Mouse (Mus musculus): ENCODE data around the gene Ube2s.
"Not testable (repeated sequence)": the region's sequence is repeated elsewhere in the genome, so short reads cannot be mapped to it uniquely, and the experiment has no call there.

Ube2s gene

GRCm38 (mm10) chr7:4821690-4822089 lies 9.3 kb upstream of the Ube2s start:
- peak in 1 of 2 experiments; percentile 49 for DNase-seq (ENCODE audit: low spot score in 2 of 2)

- DNase-seq (ENCODE audit: low spot score in 2 of 2), result not testable (repeated sequence)
Measured at GRCm38 (mm10) chr7:4820925-4821324, 8.5 kb upstream of the Ube2s start.

- DNase-seq (ENCODE audit: low spot score in 2 of 2), result no peak
Measured at GRCm38 (mm10) chr7:4816559-4816958, 4.2 kb upstream of the Ube2s start.

- no peak for DNase-seq (ENCODE audit: low spot score in 2 of 2)
Measured at GRCm38 (mm10) chr7:4813105-4813791, 858 bp upstream of the Ube2s start.

- no peak for DNase-seq (ENCODE audit: low spot score in 2 of 2)
Measured at GRCm38 (mm10) chr7:4811842-4812302, 518 bp downstream of the Ube2s start.

GRCm38 (mm10) chr7:4811131-4811530 lies 1.3 kb downstream of the Ube2s start:
- DNase-seq (ENCODE audit: low spot score in 2 of 2), result not testable (repeated sequence)

- DNase-seq (ENCODE audit: low spot score in 2 of 2), result peak in 1 of 2 experiments; percentile 49
Measured at GRCm38 (mm10) chr7:4806716-4807115, 5.7 kb downstream of the Ube2s start.

GRCm38 (mm10) chr7:4802247-4802646 lies 10.1 kb downstream of the Ube2s start:
- no peak for DNase-seq (ENCODE audit: low spot score in 2 of 2)

- DNase-seq (ENCODE audit: low spot score in 2 of 2), result peak in 1 of 2 experiments; percentile 44
Measured at GRCm38 (mm10) chr7:4795767-4796433, 16.5 kb downstream of the Ube2s start.

GRCm38 (mm10) chr7:4794631-4795168 lies 17.7 kb downstream of the Ube2s start:
- DNase-seq (ENCODE audit: low spot score in 2 of 2), result no peak

- DNase-seq (ENCODE audit: low spot score in 2 of 2), result no peak
Measured at GRCm38 (mm10) chr7:4793674-4794073, 18.7 kb downstream of the Ube2s start.

- not testable (repeated sequence) for DNase-seq (ENCODE audit: low spot score in 2 of 2)
Measured at GRCm38 (mm10) chr7:4793248-4793647, 19.1 kb downstream of the Ube2s start.

GRCm38 (mm10) chr7:4792278-4793212 lies 19.8 kb downstream of the Ube2s start, which contains the start of gene Rpl28:
Gene Rpl28, plus strand, starts transcription at chr7:4792874.
- DNase-seq (ENCODE audit: low spot score in 2 of 2), result peak; percentile 95 to 96

- no peak for DNase-seq (ENCODE audit: low spot score in 2 of 2)
Measured at GRCm38 (mm10) chr7:4789436-4789935, 22.9 kb downstream of the Ube2s start, which contains the start of gene Tmem238. Gene Tmem238, minus strand, starts transcription at chr7:4789656.

- peak; percentile 52 to 57 for DNase-seq (ENCODE audit: low spot score in 2 of 2)
Measured at GRCm38 (mm10) chr7:4788499-4789435, 23.6 kb downstream of the Ube2s start.

GRCm38 (mm10) chr7:4783667-4784268 lies 28.6 kb downstream of the Ube2s start:
- peak; percentile 43 to 47 for DNase-seq (ENCODE audit: low spot score in 2 of 2)

- DNase-seq (ENCODE audit: low spot score in 2 of 2), result no peak
Measured at GRCm38 (mm10) chr7:4782759-4783158, 29.6 kb downstream of the Ube2s start, which contains the start of the genes Il11 and Tmem190. Gene Il11, minus strand, starts transcription at chr7:4782859. Gene Tmem190, plus strand, starts transcription at chr7:4782937.

GRCm38 (mm10) chr7:4782130-4782529 lies 30.3 kb downstream of the Ube2s start:
- no peak for DNase-seq (ENCODE audit: low spot score in 2 of 2)

- no peak for DNase-seq (ENCODE audit: low spot score in 2 of 2)
Measured at GRCm38 (mm10) chr7:4779921-4780320, 32.5 kb downstream of the Ube2s start.

Data from frontal cortex, postnatal 36 days (tissue).